Mouse (Mus musculus) thymus, adult 18-20 months (tissue): ENCODE data around the gene Mpl.

Experiments used
- DNase-seq, 2 experiments: peaks; one replicate each; pipeline ENCODE4 v3.0.0; 2022; ENCODE audit warnings: mixed read lengths in 2 of 2

The Mpl gene

DNA sequence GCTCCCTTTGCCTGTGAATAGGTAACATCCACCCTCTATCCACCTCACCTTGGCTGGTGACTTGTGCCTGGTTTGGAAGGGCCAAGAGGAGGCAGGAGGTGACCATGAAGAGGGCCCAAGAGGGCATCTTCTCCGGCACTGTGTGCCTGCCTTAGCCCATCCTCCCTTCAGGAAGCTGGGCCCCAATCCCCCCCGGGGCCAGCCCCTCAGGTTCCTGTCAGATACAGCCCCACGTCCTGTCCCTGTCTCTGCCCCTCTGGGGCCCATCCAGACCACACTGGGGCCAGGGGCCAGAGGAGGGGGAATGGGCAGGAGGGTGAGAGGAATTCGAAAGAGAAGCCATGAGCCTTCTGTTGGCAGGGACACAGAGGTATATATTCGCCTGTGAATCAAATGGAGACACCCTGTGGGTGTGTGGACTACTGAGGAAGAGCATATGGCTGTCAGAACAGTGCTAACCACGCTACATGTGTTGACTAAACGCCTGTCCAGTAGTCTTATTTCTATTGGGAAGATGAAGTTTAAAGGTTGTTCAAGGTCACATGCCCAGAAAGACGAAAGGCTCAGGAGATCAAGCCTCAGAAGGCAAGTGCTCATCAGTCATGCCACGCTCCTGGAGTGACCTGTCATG, at the start of gene Mpl:
Gene Mpl (minus strand): TSS at position 169 of the 631 bp plus-strand sequence.
- no peak for DNase-seq

DNA sequence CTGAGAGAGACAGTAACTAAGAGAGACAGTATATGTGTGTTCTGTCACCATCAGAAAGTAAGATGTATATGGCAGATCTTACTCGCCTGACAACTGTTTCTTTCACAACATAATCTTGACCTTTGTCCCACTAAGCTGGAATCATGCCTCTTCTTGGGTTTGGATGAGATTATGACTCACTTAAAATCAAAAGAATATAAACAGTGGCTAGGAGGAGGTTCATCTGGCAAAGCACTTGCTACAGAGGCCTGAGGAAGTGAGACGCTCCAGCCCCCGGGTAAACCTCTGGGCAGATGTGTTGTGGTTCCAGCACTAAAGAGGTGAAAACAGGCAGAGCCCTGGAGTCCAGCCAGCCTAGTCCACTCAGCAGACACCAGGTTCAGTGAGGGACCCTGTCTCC, 48.2 kb upstream of the Mpl start:
- DNase-seq: no peak

DNA sequence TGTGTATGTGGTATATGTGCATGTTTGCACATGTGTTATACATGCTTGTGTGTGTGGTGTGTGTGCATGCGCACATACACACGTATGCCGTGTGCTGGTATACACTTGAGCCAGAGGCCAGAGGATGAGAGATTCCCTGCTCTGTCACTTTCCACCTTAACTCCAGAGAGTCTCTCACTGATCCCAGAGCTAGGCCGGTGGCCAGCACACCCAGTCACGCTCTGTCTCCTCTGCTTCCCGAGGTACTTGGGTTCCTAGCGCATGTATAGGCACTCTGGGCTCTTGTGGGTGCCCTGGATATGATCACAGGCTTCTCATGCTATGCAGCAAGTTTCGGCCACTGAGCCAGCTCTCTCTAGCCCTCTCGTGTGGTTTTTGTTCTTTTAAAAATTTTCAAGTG, 43.5 kb upstream of the Mpl start:
- no peak for DNase-seq

DNA sequence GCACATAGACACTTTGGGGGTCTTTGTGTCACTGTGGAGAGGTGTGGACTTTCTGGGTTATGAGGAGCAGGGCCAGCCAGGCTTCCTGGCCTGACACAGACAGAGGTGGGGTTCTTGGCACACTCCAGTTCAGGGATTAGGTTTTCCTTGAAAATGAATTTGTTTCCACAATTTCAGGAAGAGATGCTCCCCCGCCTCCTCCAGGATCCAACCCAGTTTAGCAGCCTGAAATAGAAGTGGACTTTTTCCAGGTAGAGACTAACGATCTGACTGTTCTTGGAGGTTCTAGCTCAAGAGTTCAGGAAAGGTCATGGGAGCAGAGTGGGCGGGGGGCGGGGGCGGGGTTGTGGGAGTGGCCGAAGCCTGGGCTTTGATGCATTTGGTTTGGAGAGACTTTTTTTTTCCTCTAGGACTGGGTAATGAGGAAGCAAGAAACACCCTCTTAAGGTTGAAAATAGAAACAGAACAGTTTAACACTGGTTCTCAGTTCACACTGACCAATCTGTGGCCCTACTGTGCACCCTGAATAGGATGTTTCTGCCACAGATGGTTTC, 42.9 kb upstream of the Mpl start:
- no peak for DNase-seq

DNA sequence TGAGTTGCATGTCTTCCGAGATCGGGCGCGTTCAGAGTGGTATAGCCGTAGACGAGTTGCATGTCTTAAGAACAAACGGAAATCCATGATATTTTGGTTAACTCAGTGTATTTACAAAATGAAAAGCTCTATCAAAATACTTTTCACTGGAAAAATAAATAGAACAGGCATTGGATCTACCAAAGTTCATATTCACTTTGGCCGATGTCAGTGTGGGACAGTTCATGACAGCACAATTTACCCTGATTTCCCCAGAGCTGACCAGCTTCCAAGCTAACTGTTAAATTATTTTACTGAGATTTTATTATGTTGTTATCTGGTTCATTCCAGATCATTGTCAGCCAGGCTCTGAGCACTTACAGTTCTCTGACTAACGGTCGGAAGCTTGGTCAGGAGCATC, 33.1 kb upstream of the Mpl start:
- no peak for DNase-seq

DNA sequence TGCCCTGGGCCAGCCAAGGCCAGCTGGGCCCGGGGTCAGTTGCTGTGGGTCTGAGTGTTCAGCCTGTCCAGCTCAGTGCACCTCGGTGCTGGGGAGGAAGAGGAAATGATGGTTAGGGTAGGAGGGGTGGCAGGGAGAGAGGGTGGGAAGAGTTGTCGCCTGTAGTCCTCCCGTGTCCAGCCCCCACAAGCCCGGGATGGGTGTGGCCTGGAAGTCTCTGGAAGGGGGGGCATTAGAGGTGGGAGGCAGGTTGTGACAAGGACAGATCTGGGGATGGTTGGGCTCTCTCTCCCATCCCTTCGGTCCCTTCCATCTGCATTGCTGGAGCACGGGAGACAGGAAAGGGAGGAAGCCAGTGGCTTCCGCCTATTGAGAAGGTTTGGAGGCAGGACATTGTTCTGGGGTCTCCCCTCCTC, 32.4 kb upstream of the Mpl start, which contains the start of gene Tie1:
Gene Tie1 (minus strand): TSS at position 345 of the 416 bp plus-strand sequence.
- DNase-seq: no peak

DNA sequence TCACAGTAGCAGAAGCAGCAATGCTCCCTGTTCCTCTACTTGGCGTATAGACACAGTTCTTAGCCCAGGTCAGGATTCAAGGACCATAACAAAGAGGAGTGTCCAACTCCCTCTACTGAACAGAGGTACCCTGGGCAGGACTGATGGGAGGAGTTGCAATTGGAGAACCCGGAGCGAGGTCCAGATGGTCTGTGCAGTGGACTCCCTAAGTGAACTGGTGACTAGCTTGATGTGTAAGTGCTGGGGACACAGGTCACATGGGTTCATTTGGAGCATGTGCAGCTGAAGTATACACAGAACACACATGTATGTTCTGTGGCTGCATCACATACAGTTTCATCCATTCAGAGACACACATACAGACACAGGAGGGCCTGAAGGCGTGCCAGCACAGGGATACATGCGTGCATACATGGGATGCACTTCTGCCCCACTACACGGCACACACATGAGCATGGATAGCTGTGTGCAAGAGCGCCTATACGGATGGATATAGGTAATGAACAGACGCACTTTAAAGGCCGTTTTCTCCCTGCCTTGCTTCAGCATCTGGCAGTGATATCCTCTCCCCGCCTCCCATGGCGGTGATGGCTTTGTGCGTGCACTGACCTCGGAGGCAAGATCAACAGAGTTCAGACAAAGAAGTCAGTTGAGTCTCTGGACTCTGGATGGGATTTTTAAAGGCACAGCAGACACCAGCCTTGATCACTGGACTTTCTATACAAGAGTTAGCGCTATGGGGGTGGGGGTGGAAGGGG, 19.6 kb upstream of the Mpl start:
- no peak for DNase-seq

DNA sequence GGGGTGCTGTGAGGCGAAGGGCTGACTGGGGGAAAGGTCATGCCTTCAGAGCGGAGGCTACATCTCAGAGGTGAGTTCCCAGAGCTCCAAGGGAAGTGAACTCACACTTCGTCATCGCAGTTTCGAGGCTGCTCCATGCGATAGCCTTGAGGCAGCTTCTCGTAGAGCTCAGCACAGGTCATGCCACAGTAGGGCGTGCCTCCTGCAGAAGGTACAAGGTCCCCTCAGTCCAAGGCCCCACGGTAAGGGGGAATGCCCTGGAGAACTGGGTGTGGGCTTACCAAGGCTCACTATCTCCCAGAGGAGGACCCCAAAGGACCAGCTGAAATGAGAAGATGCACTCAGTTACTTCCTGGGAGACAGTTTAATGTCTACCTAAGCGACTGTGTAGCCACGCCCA, 15.4 kb upstream of the Mpl start:
- DNase-seq: no peak

DNA sequence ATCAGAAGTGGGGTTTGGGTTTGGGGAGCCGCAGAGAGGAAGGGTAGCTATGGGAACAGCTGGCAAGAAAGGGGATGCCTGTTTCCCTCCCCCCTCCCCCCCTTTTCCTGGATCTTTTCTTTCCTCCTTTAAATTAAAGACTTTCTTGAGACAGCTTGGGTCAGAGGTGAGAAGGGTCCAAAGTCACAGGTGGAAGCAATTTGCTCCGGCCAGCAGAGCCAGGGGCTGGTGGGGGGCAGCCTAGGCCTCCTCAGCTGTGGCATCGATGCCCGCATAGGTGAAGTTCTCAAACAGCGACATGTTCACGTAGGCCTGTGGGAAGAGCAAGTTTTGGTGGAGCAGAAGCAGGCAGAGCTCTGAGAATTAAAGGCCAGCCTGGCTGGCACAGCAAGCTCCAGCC, 14.0 kb upstream of the Mpl start:
- no peak for DNase-seq

DNA sequence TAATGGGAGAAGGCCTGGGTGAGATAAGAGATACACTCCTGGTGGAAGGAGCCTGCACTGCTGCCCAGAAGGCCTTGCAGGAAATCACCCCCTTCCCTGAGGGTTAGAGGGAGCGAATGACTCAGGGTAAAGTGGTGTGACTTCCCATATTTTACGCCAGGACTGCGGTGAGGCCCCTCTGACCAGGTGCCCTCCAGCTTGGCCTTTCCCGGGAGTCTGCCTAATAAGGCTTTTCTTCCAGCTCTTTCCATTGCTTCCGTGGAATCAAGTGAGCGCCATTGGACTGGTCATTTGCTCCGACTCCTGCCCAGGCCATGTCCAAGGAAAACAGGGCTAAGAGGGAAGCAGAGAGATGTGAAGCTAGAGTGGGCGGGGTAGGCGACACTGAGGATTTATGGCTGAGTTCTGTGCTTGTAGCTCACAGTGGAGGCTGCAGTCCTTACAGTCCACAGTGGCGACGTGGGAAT, 8.4 kb upstream of the Mpl start:
- no peak for DNase-seq

DNA sequence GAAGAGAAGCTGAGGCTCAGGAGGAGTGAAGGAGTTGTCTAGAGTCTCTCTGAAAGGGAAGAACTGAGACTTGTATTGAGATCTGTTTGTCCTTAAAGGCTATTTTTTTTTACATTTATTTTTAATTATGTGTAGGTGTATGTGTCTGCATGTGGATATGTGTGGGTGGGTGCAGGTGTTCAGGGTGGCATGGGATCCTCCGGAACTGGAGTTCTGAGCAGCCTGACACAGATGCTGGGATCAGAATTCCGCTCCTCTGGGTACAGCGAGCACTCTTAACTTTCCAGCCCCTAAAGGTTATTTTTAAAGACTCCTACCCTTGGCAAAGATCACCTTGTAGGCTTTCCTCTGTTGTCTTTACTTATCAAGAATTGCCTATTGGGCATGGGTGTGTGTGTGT, 7.6 kb upstream of the Mpl start:
- no peak for DNase-seq

DNA sequence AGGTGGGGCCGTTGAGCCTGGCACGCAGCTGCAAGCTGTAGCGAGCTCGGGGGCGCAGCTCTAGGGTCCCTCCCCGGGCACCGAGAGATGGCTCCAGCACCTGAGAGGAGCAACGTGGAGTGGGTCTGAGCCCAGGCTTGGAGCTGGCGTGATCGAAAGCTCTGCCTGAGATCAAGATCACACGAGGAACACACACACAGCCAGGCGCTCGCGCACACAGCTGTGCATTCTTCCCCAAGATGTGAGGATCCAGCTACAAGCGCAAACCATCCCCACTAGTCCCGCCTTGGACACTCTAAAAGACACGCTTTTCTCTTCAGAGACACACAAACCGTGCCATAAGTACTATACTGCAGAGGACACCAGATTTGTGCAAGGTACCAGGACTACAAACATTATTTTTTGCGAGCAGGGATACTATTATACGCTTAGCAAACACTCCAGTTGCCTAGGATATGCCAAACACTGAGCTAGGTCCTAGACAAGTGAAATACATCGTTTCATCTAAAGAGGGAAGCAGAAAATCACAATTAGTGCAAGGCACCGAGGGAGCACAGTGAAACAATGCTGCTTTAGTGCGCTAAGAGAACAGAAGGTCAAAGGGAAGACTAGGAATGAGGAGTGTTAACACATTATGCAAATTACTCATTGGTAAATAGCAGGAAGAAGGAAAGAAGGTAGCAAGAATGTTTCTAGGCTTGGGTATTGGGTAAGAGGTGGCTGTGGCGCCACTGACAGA, 10.7 kb downstream of the Mpl start:
- no peak for DNase-seq

DNA sequence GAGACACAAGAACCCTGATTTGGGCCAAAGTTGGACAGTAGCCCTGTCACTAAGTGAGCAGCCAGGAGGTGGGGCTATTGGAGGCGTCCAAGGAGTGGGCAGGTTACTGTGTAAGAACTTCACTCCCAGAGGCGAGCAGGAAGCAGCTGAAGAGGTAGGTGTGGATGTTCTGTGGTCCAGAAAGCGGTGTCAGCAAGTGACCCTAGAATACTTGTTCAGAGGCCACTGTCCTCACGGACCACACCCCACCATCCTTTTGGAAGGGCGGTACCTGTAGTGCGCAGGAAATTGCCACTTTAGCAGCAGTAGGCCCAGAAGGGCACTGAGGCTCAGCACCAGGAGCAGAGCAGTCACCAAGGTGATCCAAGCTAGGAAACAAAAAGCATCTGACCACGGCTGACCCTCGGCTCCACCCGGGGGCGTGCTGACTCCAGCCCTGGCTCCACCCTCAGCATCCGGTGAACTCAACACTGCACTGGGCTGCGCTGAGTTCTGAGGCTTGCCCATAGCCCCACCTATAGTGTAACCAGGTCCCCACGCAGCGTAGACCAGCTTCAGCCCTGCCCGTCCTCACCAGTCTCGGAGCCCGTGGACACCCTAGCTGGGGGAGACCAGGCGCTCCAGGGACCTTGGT, 11.4 kb downstream of the Mpl start:
- DNase-seq: no peak

DNA sequence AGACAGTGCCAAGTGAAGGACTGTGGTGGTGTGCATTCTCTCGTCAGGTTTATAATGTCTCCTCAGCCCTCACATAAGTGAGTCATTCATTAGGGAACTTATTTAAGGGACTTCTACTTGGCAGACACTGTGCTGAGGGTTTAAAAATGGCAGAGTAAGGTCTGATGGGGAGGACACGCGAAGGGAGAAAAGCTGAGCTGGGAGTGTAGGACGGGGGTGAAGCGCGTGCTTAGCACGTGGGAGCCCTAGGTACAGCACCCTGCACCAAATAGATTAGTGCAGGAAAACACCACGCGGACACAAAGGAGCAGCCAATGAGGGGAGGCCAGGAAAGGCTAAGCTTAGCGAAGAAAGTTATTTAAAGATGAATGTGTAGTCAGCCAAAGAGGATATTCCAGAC, 12.2 kb downstream of the Mpl start:
- DNase-seq: no peak

DNA sequence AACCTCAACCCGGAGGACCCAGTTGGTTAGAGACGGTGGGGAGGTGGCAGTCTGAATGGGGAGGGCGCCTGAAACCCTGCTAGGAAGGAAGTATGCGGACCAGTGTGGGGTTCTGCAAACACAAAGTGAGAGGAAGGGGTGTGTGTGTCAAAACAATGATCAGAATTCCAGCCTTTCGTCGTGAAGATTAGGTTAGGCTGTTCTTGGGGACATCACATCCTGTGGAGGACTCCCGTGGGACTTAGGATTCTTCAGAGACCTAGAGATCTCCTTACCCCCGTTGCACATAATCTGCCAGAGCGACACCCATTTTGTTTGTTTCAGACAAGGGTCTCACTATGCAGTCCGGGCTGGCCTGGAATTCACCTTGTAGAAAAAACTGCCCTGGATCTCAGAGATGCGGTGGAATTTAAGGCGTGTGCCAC, 19.5 kb downstream of the Mpl start:
- DNase-seq: peak in 1 of 2 experiments; percentile 41

DNA sequence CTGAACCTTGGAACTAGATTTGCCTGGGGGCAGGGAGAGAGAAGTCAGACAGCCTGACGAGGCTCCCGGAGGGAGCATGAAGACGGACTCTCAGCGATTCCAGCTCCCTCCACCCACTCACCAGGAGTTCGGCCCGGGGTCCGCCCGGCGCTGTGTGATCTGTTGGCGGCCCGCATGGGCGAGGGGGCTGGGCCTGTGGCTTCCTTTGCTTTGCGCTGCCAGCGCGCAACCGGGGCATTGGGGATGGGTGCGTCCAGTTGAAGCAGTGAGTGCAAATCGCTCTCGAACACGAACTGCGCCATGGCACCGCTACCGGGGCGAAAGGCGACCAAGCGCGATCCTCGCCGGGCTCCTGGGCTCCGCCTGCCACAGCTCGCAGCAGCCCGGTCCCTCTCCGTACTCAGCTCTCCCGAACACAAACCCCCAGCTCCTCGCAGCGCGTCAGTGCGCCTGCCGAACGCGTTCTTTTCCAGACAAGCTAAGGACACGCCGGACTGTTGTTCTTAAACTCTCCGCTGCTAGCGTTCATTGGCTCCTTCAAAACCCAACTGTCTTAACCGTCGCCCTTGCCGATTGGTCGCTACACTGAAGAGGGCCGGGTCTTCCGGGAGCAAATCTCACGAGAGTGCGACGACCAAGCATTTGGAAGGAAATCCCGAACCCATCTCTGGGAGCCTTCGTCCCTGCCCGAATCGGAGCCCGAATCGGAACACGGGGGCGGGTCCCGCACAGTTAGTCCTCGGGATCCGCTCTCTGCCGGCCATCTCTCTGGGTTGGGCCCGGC, 20.3 kb downstream of the Mpl start, which contains the start of gene Cdc20:
Gene Cdc20 (minus strand): TSS at position 533 of the 784 bp plus-strand sequence.
- peak; percentile 80 to 89 for DNase-seq

DNA sequence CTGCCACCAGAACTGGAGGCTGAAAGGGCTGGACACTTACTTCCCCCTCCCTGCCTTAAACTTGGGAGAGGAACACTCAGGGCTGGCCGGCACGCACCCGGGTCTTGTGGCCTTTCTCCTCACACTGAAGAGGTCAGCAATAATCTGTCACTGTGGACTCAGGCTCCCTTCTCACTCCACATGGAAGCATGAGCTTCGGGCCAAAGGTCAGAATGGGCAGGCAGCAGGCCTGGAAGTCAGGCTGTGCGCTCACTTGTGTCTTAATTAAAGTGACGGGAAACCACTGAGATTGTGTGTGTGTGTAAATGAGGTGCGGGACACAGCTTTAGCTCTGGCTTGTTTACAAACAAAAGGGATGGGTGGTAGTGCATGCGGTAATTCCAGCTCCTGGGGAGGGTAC, 25.0 kb downstream of the Mpl start:
- no peak for DNase-seq

DNA sequence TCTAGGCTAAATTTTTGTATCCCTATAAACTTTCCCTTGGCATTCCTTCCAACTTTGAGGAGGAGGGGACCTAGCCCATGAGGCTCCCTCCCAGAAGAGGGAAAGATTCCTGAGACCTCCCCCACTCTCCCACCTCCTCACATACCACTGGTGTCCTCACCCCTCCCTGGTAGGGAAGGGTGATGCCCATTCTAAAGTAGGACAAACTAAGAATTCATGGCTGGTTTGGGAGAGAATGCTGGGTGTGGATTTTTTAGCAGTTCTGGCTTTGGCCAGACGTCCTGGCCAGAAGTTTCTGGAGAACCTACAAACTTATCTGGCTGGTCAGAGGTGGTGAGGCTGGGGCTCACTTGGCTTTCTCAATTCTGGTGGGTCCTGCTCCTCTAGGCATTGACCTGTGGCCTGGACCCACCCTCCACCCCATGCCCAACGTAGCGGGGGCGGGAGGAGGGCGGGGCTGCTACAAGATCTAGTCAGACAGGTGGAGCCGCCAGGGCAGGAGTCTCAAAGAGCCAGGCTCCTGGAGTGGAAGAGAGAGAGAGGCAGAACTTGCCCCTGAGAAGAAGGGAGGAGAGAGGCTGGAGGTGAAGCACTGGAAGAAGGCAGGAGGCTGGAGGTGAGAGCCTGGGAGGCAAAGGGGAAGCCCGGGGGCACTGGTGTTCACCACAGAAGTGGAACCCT, 28.0 kb downstream of the Mpl start:
- DNase-seq: no peak

DNA sequence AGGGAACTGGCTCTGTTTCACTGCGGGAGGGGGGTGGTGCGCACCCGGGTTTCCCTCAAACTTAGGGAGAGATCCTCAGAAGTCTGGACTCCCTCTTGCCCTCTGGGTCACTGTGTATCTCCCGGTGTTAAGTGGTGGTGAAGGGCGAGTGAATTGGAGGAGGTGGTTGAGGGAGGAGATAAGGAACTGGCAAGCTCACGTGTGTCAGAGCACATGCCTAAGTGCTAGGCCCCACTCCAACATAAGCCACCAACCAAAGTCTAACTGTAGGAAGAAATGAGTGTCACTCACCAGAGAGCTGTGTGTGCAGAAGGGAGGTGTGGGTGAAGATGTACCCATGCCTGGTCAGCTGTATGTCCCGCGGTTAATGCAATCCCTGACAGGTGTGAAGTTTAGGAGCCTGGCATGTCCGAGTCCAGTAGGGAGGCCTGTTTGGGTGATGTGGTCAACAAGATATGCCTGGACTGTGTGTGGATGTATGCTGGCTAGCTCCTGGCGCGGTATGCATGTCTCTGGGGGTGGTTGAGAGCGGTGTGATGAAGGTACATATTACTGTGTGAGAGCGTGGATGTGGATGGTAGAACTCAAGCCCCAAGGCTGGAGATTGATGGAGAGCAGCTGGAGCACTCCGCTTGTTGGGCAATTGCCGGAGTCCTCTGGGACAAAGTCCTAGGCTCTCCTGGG, 28.6 kb downstream of the Mpl start:
- DNase-seq: no peak

DNA sequence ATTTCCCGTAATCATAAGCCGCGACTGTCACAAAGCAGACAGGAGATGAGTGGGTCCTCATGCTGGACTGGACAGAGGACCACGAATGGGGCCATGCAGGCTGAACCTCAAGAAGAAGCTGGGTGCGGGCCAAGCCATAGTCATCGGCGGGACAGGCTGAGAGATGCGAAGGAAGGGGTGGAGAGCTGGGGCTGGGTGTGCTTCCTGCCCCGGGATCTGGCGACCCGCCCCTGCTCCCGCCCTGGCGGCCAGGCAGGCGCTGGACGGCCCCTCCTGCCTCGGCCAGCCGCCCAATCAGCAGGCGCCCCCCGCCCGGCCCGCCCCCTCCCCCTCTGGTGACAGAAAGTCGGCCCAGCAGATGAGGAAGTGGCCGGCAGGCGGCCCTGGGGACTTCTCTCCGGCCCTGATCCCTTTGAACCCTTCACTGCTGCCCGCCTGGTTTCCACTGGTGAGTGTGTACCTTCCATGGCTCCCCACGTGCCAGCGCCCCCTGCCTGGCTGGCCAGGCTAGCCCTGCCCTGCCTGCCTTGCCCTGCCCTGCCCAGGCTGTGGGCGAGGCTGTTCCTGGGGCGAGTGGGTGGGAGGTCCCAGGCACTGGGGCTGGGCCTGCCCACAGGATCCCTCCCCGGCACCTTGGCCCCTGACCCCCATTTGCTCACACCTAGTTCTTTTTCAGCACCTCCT, 29.4 kb downstream of the Mpl start, which contains the start of gene Elovl1:
Gene Elovl1 (plus strand): TSS at position 326 of the 684 bp plus-strand sequence.
- DNase-seq: peak; percentile 72 to 74
